Mouse (Mus musculus): ENCODE measurements at regions not wholly inside any gene's neighbourhood (a gene's known extent, or its start where the extent isn't known, plus 50 kb on each side); places are given as distances from the start of the nearest gene placed in this dataset.

DNA sequence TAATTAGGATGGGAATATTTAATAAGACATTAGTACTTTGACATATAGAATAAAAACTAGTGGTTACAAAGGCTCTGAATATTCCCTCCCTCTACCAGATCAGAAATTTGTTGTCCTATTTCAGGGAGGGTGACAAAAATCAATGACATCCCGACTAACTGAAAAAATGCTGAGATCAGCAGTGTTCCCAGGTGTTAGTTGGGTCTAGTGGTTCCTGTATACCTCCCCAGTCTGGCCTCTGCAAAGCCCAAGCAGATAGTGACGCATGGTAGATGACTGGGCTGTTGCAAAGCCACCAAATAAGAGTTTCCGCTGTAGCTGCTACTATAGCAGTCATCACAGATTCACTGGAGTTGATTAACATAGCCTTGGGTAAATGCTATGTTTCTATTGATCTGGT is 59.9 kb upstream of the Gm4791 start:
- Histone ChIP-seq H3K27ac (ENCODE audit: insufficient read depth, low read depth, low read length) (no peak overlapping the region), H3K4me3 (ENCODE audit: insufficient read depth, low read depth, low read length) (no peak overlapping the region), H3K4me1 (ENCODE audit: control insufficient read depth, insufficient read depth, low read length) (no peaks in the 10 kb centered on the region)
- TF ChIP-seq POLR2A (IDR thresholded peaks at IDR 0.05; ENCODE audit: insufficient read depth, low read depth, low read length) (no peak), CTCF (IDR thresholded peaks at IDR 0.05; ENCODE audit: insufficient read depth, low read depth, low read length) (no peak)
- 94% methylated on average over 3 of the region's 3 CpGs for WGBS

DNA sequence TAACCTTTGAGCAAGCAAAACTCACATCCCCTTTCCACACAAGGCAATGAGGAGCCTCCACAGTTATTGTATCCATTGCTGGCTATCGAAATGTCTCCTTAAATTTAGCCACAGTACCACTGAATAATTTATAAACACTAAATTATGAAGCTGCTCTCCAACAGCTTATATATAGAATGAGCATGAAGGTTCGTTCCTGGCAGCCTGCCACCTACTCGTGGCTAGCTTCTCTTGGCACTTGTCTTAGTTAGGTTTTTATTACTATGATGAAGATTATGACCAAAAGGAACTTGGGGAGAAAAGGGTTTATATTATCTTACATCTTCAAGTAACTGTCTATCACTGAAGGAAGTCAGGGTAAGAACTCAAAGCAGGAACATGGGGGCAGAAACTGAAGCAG is 72.9 kb upstream of the Gm4791 start:
- Histone ChIP-seq H3K4me1 (ENCODE audit: control insufficient read depth, insufficient read depth, low read length) (no peaks in the 10 kb centered on the region), H3K27ac (ENCODE audit: insufficient read depth, low read depth, low read length) (no peak overlapping the region), H3K4me3 (ENCODE audit: insufficient read depth, low read depth, low read length) (no peak overlapping the region)
- TF ChIP-seq POLR2A (IDR thresholded peaks at IDR 0.05; ENCODE audit: insufficient read depth, low read depth, low read length) (no peak), CTCF (IDR thresholded peaks at IDR 0.05; ENCODE audit: insufficient read depth, low read depth, low read length) (no peak)
- 60% methylated on average over 3 of the region's 3 CpGs for WGBS

DNA sequence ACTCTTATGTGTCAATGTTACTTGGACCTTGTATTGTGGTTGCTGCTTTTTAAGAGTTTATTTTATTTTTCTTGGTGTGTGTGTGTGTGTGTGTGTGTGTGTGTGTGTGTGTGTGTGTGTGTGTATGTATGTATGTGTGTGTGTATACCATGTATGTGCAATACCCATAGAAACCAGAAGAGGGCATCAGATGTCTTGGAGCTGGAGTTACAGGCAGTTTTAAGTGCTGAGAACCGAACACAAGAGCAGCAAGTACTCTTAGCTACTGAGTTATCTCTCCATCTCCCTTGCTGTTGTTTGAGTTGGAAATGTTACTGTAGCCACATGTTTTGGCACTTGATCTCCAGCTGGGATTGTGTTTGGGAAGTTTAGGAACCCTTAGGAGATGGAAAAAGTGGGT is 78.5 kb upstream of the Gm4791 start:
- TF ChIP-seq CTCF (IDR thresholded peaks at IDR 0.05; ENCODE audit: insufficient read depth, low read depth, low read length), result no peak
- no peak for TF ChIP-seq POLR2A (IDR thresholded peaks at IDR 0.05; ENCODE audit: insufficient read depth, low read depth, low read length)
- H3K4me3 ChIP-seq (ENCODE audit: insufficient read depth, low read depth, low read length), result no peak overlapping the region
- H3K27ac ChIP-seq (ENCODE audit: insufficient read depth, low read depth, low read length), result no peak overlapping the region
- 91% methylated on average over 1 of the region's 1 CpGs for WGBS
- H3K4me1 ChIP-seq (ENCODE audit: control insufficient read depth, insufficient read depth, low read length), result no peaks in the 10 kb centered on the region

DNA sequence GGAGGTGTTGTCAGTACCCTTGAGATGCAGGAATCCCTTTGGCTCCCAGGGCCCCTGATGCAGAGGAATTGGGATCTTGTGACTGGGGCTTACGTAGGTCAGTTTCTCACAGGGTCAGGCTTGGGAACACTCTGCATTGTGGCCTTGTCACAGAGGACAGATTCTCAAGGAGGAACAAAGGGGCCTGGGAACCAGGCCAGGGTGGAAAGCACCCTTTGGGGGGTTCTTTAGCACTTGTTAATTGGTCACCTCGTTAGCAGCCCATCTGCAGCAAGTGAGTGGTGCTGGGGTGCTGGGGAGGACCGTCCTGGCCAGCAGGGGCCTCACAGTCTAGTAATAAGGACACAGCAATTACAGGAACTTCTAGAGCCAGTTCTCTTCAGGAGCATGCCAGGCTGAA is 85.3 kb upstream of the Gm4791 start:
- H3K27ac ChIP-seq (ENCODE audit: insufficient read depth, low read depth, low read length), result no peak overlapping the region
- peaks cover 9% of the 10 kb centered on the region for H3K4me1 ChIP-seq (ENCODE audit: control insufficient read depth, insufficient read depth, low read length)
- H3K4me3 ChIP-seq (ENCODE audit: insufficient read depth, low read depth, low read length), result no peak overlapping the region
- TF ChIP-seq CTCF (IDR thresholded peaks at IDR 0.05; ENCODE audit: insufficient read depth, low read depth, low read length), result no peak
- no peak for TF ChIP-seq POLR2A (IDR thresholded peaks at IDR 0.05; ENCODE audit: insufficient read depth, low read depth, low read length)
- WGBS, result 66% methylated on average over 3 of the region's 3 CpGs

DNA sequence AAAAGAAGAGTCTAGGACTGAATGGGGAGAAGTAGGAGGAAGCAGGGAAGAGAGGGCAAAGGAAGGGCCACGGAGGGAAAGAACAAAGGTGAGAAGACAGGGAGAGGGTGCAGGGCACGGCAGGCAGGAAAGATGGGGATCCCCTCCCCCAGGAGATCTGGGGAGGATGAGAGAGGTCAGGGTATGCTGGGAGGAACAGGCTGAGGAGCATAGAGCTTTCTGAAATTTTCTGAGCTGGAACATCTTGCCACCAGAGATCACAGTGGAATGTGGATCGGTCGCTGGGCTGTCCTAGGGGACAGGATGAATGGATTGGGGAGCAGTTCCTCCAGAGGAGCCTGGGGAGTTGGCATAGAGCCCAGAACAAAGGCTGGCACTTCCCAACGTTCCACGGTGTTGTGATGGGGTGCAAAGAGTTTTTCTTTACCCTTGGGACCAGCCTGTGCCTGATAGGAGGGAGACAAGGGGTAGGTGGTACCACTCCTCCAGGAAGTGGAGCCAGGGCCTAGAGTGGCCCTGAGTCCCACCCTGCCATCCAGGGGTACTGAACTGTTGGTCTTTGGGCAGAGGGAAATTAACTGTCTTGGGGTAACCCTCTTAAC is 89.0 kb upstream of the Gm4791 start:
- WGBS, result 24% methylated on average over 6 of the region's 6 CpGs
- peaks cover 9% of the 10 kb centered on the region for H3K4me1 ChIP-seq (ENCODE audit: control insufficient read depth, insufficient read depth, low read length)
- TF ChIP-seq POLR2A (IDR thresholded peaks at IDR 0.05; ENCODE audit: insufficient read depth, low read depth, low read length) (no peak), CTCF (IDR thresholded peaks at IDR 0.05; ENCODE audit: insufficient read depth, low read depth, low read length) (no peak)
- H3K27ac ChIP-seq (ENCODE audit: insufficient read depth, low read depth, low read length), result 0 out of 2 replicates have a peak overlapping the region, but pooled peaks have one; percentile 9
- H3K4me3 ChIP-seq (ENCODE audit: insufficient read depth, low read depth, low read length), result no peak overlapping the region

DNA sequence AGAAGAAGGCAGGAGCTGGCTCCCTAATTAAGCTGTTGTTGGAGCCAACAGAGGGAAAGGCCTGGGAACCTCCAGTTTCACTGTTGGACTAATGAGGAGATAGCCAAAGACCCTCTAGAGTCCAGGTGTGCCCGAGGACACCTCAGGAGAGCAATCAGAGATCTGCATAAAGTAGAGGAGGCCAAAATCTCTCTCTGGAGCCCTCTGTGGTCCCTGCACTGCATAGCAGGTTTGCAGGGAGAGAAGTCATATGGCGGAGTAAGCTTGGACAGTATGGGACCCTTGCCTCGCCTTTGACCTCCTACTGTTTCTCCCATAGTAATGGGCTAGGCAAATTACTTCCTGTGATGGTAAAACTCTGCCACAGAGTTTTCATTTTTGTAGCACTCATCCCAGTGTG is 93.5 kb upstream of the Gm4791 start:
- Histone ChIP-seq H3K4me3 (ENCODE audit: insufficient read depth, low read depth, low read length) (no peak overlapping the region), H3K27ac (ENCODE audit: insufficient read depth, low read depth, low read length) (no peak overlapping the region), H3K4me1 (ENCODE audit: control insufficient read depth, insufficient read depth, low read length) (peaks cover 15% of the 10 kb centered on the region)
- 97% methylated on average over 3 of the region's 3 CpGs for WGBS
- TF ChIP-seq POLR2A (IDR thresholded peaks at IDR 0.05; ENCODE audit: insufficient read depth, low read depth, low read length), result no peak
- TF ChIP-seq CTCF (IDR thresholded peaks at IDR 0.05; ENCODE audit: insufficient read depth, low read depth, low read length), result no peak

DNA sequence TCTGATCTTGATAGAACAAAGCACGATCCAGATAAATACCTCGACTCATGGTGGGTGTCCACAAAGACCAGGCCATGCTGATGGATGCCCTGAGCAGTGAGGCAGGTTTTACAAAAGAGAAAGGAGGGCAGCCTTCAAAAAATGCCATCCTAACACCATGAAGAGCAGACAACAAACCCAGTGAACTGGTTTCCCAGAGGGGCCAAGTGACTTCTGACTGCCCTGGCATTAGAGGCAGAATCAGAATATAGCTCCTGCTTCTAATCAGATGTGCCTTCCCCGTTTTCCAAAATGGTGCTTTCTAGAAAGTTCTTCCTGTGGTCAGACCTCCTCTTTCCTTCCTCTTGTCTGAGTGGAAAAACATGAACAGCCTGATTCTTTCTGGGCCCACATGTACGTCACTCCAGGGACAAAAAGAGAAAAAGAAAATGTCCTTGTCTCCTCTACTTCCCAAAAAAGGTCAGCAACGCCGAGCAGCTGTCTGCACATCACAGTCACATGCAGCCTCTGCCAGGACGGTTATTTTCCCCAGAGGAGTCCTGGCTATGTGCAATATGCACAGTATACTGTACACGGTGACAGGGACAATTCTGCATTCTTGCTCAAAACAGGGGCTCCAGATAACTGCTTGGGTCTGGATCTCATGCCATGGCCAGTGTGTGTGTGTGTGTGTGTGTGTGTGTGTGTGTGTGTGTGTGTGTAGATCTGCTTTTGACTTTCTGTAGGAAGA is 94.9 kb upstream of the Gm4791 start:
- Histone ChIP-seq H3K27ac (ENCODE audit: insufficient read depth, low read depth, low read length) (no peak overlapping the region), H3K4me1 (ENCODE audit: control insufficient read depth, insufficient read depth, low read length) (peaks cover 14% of the 10 kb centered on the region), H3K4me3 (ENCODE audit: insufficient read depth, low read depth, low read length) (no peak overlapping the region)
- no peak for TF ChIP-seq POLR2A (IDR thresholded peaks at IDR 0.05; ENCODE audit: insufficient read depth, low read depth, low read length)
- no peak for TF ChIP-seq CTCF (IDR thresholded peaks at IDR 0.05; ENCODE audit: insufficient read depth, low read depth, low read length)
- WGBS, result 83% methylated on average over 8 of the region's 8 CpGs

DNA sequence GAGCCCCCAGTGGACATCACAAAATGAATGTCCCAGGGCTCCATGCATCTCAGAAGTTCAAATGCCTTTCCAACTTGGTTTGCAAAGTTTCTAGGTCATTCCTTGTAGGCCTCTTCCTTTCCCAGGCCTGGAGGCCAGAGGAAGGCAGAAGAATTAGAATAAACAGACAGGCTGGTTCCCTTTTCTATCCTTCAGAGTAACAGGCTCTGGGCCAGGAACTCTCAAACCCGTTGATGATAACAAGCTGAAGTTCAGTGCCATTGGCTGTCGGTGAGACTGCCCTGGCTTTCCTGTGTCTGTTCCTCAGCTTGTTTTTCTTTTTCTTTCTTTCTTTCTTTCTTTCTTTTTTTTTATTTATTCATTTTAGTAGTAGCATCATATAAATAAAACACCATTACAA is 99.3 kb upstream of the Gm4791 start:
- peaks cover 27% of the 10 kb centered on the region for H3K4me1 ChIP-seq (ENCODE audit: control insufficient read depth, insufficient read depth, low read length)
- H3K4me3 ChIP-seq (ENCODE audit: insufficient read depth, low read depth, low read length), result no peak overlapping the region
- 52% methylated on average over 2 of the region's 2 CpGs for WGBS
- H3K27ac ChIP-seq (ENCODE audit: insufficient read depth, low read depth, low read length), result no peak overlapping the region
- no peak for TF ChIP-seq POLR2A (IDR thresholded peaks at IDR 0.05; ENCODE audit: insufficient read depth, low read depth, low read length)
- no peak for TF ChIP-seq CTCF (IDR thresholded peaks at IDR 0.05; ENCODE audit: insufficient read depth, low read depth, low read length)

DNA sequence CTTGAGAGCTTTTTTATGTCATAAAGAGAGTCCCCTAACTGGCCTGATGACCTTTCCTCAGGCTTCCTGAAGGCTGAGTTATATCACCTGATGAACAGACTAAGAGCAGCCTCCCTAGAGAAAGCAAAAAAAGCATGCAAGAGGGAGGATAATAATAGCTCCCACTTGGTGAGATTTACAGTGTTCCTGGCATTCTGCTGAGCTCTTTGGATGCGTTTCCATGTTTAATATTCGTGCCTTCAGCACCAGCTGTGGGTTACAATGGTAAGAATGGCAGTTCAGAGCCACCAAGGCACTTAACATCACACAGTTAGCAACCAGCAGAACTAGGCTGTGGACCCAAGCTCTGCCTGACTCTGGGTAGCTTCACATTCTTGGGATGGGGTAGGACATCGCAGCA is 100.4 kb upstream of the Gm4791 start:
- Histone ChIP-seq H3K4me3 (ENCODE audit: insufficient read depth, low read depth, low read length) (no peak overlapping the region), H3K27ac (ENCODE audit: insufficient read depth, low read depth, low read length) (no peak overlapping the region; the same call in 1 of the 2 replicates), H3K4me1 (ENCODE audit: control insufficient read depth, insufficient read depth, low read length) (peaks cover 27% of the 10 kb centered on the region)
- WGBS, result 36% methylated on average over 3 of the region's 3 CpGs
- TF ChIP-seq CTCF (IDR thresholded peaks at IDR 0.05; ENCODE audit: insufficient read depth, low read depth, low read length), result no peak
- TF ChIP-seq POLR2A (IDR thresholded peaks at IDR 0.05; ENCODE audit: insufficient read depth, low read depth, low read length), result no peak

All from olfactory bulb, adult 2 months (tissue).